Mouse (Mus musculus): Measurements from ENCODE around the gene Cyp4a32. TPM values are rescaled to one million over a fixed set of nuclear protein-coding genes. Genes with fewer than 3 reads are reported as not detected.
A peak's percentile ranks its signal among the peaks of the same experiment; 100 is the strongest.

The Cyp4a32 gene
- polyA plus RNA-seq, 1 experiment from 2014 or later, result not detected

DNA sequence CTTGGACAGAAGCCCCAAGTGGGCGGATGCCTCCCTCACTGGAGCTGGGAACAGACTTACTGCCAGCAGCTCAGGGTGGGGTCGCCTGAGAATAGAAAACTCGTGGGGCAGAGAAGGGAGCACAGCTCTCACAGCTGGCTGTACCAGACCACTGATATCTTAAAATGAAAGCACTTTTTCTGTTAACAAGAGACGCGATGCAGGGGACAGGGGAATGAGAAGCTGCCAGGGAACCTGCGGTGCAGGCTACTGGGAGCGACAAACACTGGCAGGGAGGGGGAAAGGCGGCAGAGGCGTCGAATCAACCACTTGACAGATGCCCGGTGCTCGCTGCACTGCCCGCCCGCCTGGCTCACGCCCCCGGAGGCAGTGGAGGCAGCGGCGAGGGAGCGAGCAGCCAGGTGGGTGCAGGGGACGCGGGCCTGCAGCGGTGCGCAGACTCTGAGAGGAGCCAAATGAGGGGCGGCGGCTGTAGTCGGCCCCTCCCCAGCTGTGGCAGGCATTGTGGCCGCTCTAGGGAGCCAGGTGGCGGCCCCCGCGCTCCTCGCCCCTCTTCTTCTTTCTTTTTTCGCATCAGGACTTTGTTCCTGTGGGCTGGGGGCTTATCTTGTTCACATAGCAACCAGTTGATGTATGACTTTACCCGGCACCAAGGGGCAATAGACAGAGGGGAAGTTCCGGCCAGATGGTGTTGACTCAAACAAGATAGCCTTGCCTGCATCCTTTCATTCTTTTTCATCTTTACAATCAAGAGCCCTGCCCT, 56.5 kb downstream of the Cyp4a32 start:
- H3K27ac ChIP-seq (ENCODE audit: low read length), result 0 out of 2 replicates have a peak overlapping the region, but pooled peaks have one; percentile 14
- no peaks in the 10 kb centered on the region for H3K27me3 ChIP-seq (replicated peaks; ENCODE audit: insufficient read depth, low read length)
- H3K4me3 ChIP-seq (ENCODE audit: low read depth, low read length), result peak overlapping the region; percentile 35
- H3K4me1 ChIP-seq (ENCODE audit: insufficient read depth, low read depth, low read length), result no peaks in the 10 kb centered on the region
- no peaks in the 10 kb centered on the region for H3K36me3 ChIP-seq (ENCODE audit: insufficient read depth, low read length)
- DNase-seq (ENCODE audit: low spot score) (peak; percentile 26), ATAC-seq (peak; percentile 75)
- no peak overlapping the region; the same call in 1 of the 2 replicates for H3K9ac ChIP-seq (replicated peaks; ENCODE audit: low read depth)
- under 1% methylated on average over 29 of the region's 34 CpGs for WGBS
- no peak for TF ChIP-seq EP300 (IDR thresholded peaks at IDR 0.05)
- peak; percentile 4; the same call in 1 of the 2 replicates for TF ChIP-seq CTCF (IDR thresholded peaks at IDR 0.05)
- H3K4me2 ChIP-seq (replicated peaks; ENCODE audit: low read depth, low read length), result peak overlapping the region; percentile 70
- H3K9me3 ChIP-seq (ENCODE audit: low read length), result no peaks in the 10 kb centered on the region

DNA sequence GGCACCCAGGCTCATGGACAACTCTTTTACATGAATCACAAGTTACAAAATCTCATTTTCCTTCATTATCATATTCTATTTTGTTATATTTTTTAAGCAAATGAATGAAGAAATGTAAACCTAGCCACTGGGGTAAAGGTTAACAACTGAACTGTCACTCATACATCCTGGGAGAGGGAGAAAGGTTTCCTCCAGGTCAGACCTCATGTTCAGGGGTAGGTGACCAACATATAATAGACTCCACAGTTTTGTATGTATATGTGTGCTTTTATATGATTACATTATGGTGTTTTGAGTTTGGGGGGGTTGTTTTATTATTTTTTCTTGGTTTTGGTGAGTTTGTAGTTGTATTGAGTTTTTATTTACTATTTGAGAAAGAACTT, 57.1 kb downstream of the Cyp4a32 start:
- Histone ChIP-seq H3K36me3 (ENCODE audit: insufficient read depth, low read length) (no peaks in the 10 kb centered on the region), H3K4me1 (ENCODE audit: insufficient read depth, low read depth, low read length) (no peaks in the 10 kb centered on the region), H3K27ac (ENCODE audit: low read length) (no peak overlapping the region), H3K4me2 (replicated peaks; ENCODE audit: low read depth, low read length) (no peak overlapping the region), H3K9me3 (ENCODE audit: low read length) (no peaks in the 10 kb centered on the region), H3K4me3 (ENCODE audit: low read depth, low read length) (no peak overlapping the region), H3K27me3 (replicated peaks; ENCODE audit: insufficient read depth, low read length) (no peaks in the 10 kb centered on the region), H3K9ac (replicated peaks; ENCODE audit: low read depth) (no peak overlapping the region)
- ATAC-seq, result no peak
- DNase-seq (ENCODE audit: low spot score), result no peak
- no peak for TF ChIP-seq CTCF (IDR thresholded peaks at IDR 0.05)
- TF ChIP-seq EP300 (IDR thresholded peaks at IDR 0.05), result no peak

DNA sequence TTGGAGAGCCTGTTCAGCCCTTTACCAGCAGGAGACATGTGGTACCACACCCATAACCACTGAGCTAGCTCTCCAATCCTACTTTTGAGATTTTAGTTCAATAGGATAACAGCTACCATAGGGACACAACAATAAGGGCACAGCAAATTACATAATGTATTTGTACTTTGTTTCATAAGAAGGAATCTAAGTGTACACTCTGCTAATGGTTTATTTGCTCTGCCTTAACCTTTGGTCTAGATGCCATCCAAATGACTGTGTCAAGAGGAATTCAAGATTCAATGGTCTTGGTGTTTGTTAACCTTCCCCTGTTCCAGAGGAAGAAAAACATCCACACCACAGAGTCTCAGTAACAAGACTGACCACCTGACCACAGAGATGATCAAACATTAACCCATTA, 58.4 kb downstream of the Cyp4a32 start:
- H3K36me3 ChIP-seq (ENCODE audit: insufficient read depth, low read length), result no peaks in the 10 kb centered on the region
- H3K4me1 ChIP-seq (ENCODE audit: insufficient read depth, low read depth, low read length), result no peaks in the 10 kb centered on the region
- no peak overlapping the region for H3K9ac ChIP-seq (replicated peaks; ENCODE audit: low read depth)
- no peak overlapping the region for H3K27ac ChIP-seq (ENCODE audit: low read length)
- no peaks in the 10 kb centered on the region for H3K9me3 ChIP-seq (ENCODE audit: low read length)
- DNase-seq (ENCODE audit: low spot score) (peak; percentile 64), ATAC-seq (peak; percentile 87)
- H3K4me3 ChIP-seq (ENCODE audit: low read depth, low read length), result no peak overlapping the region
- H3K4me2 ChIP-seq (replicated peaks; ENCODE audit: low read depth, low read length), result no peak overlapping the region
- TF ChIP-seq CTCF (IDR thresholded peaks at IDR 0.05) (no peak), EP300 (IDR thresholded peaks at IDR 0.05) (peak; percentile 76)
- H3K27me3 ChIP-seq (replicated peaks; ENCODE audit: insufficient read depth, low read length), result no peaks in the 10 kb centered on the region

Other genes starting within 250 kb of the Cyp4a32 start
- not detected in 2 replicates for gene Cyp4a12b, start 189.3 kb upstream of the Cyp4a32 start, polyA plus RNA-seq (2015; fragmentation: Nextera tagmentation; extraction: Ambion mirVana)
- not detected in 2 replicates for gene Cyp4a30b, start 148.4 kb upstream of the Cyp4a32 start, polyA plus RNA-seq (2015; fragmentation: Nextera tagmentation; extraction: Ambion mirVana)
- 0.06 and 0.07 TPM in 2 replicates for gene Cyp4a14, start 104.8 kb upstream of the Cyp4a32 start, polyA plus RNA-seq (2015; fragmentation: Nextera tagmentation; extraction: Ambion mirVana)
- 0.07 TPM in 1 of 2 replicates, not detected in the other for gene Cyp4a10, start 82.7 kb upstream of the Cyp4a32 start, polyA plus RNA-seq (2015; fragmentation: Nextera tagmentation; extraction: Ambion mirVana)
- gene Cyp4a31, start 37.3 kb upstream of the Cyp4a32 start, polyA plus RNA-seq (2015; fragmentation: Nextera tagmentation; extraction: Ambion mirVana), result not detected in 2 replicates
- gene Cyp4b1, start 46.8 kb downstream of the Cyp4a32 start, polyA plus RNA-seq (2015; fragmentation: Nextera tagmentation; extraction: Ambion mirVana), result 171 and 174 TPM in 2 replicates
- 24.4 and 26.8 TPM in 2 replicates for gene Efcab14, start 136.8 kb downstream of the Cyp4a32 start, polyA plus RNA-seq (2015; fragmentation: Nextera tagmentation; extraction: Ambion mirVana)
- 0.16 TPM in 1 of 2 replicates, not detected in the other for gene Tex38, start 180.0 kb downstream of the Cyp4a32 start, polyA plus RNA-seq (2015; fragmentation: Nextera tagmentation; extraction: Ambion mirVana)
- gene Atpaf1, start 183.8 kb downstream of the Cyp4a32 start, polyA plus RNA-seq (2015; fragmentation: Nextera tagmentation; extraction: Ambion mirVana), result 30.0 and 30.5 TPM in 2 replicates
- 14.8 and 16.3 TPM in 2 replicates for gene Mob3c, start 227.1 kb downstream of the Cyp4a32 start, polyA plus RNA-seq (2015; fragmentation: Nextera tagmentation; extraction: Ambion mirVana)
- gene Mknk1, start 238.2 kb downstream of the Cyp4a32 start, polyA plus RNA-seq (2015; fragmentation: Nextera tagmentation; extraction: Ambion mirVana), result 26.9 and 30.6 TPM in 2 replicates

All from lung, postnatal 0 days (tissue).